Mouse (Mus musculus) urinary bladder, postnatal 4 days (tissue): Measurements from ENCODE around the gene Gm13276.
A peak's percentile ranks its signal among the peaks of the same experiment; 100 is the strongest.
"Not testable (repeated sequence)": the region's sequence is repeated elsewhere in the genome, so short reads cannot be mapped to it uniquely, and the experiment has no call there.

Experiments
- DNase-seq, 2 experiments: peaks; one replicate each; pipeline ENCODE4 v3.0.0; 2021 to 2022; ENCODE audit warnings: low spot score in 2 of 2

Gm13276 gene

DNA sequence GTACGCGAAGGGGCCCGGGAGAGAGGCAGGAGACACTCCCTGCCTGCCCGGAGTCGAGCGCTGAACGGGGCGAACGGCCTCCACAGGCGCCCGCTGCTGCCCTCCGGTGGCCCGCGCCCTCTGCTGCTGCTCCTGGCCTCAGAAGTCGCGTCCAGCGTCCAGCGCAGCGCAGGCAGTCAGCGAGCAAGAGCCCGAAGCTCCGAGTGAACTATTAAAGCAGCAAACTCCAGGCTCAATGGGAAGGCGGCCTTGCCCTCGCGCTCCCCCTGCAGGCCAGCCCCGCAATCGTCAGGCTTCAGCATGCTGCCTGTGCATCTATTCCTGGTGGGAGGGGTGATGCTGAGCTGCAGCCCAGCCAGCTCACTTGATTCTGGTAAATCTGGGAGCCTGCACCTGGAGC is at the start of gene Gm13276:
TSS of gene Gm13276 (plus strand) at position 301 of the 400 bp plus-strand sequence.
- not testable (repeated sequence) for DNase-seq

DNA sequence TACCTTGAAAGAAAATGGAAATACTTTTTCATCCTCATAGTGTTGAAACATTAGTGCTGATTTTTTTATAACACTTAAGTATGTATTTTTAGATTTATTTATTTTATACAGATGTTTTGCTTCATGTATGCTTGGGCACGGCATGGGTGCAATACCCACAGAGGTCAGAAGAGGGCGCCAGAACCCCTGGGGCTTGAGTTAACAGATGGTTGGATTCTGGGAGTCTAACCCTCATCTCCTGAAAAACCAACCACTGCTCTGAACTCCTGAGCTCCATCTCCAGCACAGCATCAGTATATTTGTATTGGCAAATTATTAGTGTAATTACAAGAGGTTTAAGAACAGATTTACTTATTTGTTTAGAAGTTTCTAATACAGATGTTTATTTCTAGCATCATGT is 47.0 kb upstream of the Gm13276 start:
- peak in 1 of 2 experiments; percentile 73 for DNase-seq

DNA sequence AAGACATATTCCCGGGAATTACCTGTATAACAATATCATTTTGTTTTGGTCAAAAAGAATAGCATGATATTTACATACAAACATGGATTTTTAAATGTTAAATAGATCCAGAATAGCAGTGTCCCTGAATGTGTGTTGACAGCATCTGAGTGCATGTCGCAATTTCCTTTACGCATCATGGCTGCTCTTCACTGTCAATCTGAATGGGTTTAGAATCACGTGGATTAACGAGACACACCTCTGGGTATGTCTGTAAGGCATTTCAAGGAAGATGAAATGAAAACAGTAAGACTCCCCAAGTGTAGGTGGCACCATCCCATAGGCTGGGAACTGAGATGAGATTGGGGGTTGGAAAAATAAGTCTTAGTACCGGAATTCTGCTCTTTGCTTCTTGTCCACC is 46.5 kb upstream of the Gm13276 start:
- DNase-seq = no peak

DNA sequence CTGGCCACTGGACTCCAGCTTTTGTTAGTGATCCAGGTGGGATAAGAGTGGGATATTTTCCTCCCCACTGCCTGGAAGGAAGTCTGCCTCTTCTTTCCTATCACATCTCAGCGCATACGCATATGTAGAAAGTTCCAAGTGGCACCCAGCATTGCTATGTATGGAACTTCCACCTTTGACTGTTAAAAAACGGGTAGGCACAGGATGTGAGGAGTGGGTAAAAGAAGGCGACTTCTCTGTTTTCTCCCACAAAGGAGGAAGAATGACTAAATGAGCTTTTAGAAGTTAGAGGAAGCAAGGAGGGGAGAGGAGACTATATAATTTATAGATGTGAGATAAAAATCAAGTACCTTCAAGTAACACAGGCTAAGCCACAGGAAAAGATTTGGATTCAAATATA is 44.1 kb upstream of the Gm13276 start:
- DNase-seq = no peak

DNA sequence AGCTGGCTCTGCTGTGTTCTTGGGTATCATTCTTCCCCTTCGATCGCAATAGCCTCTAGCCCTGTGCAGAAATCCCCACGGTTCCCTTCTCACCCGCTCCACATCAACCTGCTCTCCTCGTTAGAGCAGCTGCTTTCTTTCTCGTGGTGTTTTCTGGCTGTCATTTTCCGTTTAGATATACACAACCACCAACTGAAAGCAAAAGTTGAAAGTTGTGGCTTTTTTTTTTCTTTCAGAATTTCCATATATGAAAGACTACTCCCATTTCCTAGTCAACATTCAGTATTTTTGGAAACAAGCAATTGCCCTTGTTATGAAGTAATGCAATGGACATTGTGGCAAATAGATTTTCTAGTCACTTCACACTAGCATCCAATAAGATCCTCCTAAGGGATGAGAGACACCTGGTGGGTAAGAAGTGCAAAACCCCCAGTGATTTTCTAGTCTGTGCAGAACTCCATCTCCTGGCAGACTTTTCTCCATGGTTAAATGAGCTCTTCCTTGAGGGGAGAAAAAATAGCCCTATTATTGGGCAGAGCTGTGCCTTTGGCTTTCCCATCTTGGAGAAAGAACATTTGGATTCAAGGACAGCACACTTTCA is 42.6 kb upstream of the Gm13276 start:
- no peak for DNase-seq

DNA sequence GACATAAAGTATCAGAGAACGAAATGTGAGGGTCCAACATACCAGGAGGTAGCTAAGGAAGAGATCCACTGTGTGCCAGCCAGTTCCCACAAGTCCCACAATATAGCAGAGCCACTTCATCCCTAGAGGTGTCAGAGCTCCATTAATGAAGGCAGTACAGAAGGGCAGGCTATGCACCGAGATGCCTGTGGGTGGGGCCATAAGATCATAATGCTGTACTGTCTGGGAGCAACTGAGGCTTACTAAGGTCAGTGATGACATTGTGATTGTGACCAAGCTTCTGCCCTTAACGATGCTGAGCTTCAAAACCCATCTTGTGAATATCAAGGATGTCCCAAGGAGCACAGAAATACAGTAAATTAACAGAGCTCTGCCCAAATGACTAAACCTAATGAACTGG is 41.3 kb upstream of the Gm13276 start:
- DNase-seq = no peak

DNA sequence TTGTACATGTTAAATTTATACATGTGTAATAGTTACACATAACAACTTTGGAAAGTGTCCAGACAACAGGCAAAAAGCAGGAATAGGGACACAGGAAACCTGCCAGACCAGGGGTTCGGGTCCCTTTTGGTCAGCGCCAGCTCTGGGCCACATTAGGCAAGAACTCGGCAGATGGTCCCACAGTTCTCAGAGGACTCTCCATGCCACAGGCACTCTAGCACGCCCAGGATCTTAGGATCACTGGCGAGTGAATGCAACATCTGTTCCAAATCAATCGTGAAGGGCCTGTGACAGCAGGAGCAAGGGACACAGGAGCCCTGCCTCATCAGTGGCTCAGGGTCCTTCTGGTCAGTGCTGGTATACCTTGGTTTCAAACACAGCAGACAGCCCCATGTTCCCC is 35.6 kb upstream of the Gm13276 start:
- DNase-seq = no peak

DNA sequence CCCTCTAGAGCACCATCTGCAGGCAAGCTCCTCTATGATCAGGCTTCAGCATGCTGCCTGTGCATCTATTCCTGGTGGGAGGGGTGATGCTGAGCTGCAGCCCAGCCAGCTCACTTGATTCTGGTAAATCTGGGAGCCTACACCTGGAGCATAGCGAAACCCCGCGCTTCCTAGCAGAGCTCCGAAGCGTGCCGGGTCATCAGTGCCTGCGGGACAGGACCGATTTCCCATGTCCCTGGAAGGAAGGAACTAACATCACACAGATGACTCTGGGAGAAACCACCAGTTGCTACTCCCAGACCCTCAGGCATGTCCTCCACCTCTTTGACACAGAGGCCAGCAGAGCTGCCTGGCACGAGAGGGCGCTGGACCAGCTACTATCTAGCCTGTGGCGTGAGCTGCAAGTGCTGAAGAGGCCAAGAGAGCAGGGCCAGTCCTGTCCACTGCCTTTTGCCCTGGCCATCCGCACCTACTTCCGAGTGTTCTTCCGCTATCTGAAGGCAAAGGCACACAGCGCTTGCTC is 30.6 kb upstream of the Gm13276 start, which contains the start of gene Gm13271:
TSS of gene Gm13271 (plus strand) at position 51 of the 523 bp plus-strand sequence.
- DNase-seq = peak; percentile 79 to 90

DNA sequence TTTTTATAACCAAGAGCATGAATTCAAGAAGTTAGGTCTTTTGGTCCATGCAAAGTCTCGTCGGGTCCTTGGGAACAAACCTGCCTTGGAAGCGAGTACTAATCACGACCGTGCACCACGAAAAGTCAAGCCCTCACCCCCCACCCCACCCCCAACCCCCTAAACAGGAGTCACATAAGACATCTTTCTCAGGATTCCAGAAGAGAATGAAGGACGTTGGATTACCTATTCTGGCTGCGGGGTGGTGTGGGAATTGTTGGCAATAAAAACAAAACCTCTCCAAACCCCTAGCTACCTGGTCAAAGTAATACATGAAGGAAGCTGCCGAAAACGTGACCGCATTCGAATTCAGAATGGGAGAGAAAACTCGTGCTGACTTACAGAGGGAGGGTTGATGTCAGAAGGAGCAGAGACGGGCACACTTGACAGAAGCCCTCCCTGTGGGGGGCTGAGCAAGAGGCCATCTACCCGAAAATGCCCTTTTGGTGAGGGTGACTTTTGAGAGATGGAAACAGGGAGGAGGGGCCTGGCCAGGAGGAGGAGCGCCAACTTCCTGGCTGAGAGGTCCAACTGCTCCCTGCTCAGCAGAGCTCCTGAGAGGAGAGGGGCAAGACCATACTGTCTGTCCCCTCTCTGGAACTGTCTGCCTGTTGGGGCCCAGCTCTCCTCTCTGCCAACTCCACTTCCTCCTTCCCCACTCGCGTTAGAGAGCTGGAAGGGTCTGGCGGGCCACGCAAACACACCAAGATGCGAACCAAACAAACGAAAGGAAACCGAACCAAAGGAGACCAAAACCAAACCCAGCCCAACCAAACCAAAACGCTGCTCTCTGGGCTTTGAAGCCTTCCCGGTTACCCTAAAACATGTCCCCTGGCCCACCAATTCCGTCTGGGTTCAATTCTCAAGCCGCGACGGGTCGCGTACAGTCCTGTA is 28.7 kb upstream of the Gm13276 start:
- DNase-seq = not testable (repeated sequence)

DNA sequence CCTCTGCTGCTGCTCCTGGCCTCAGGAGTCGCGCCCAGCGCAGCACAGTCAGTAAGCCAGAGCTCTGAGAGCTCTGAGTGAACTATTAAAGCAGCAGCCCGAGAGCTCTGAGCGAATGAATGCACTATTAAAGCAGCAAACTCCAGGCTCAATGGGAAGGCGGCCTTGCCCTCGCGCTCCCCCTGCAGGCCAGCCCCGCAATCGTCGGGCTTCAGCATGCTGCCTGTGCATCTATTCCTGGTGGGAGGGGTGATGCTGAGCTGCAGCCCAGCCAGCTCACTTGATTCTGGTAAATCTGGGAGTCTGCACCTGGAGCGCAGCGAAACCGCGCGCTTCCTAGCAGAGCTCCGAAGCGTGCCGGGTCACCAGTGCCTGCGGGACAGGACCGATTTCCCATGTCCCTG is 27.9 kb upstream of the Gm13276 start:
- peak; percentile 91 to 92 for DNase-seq

DNA sequence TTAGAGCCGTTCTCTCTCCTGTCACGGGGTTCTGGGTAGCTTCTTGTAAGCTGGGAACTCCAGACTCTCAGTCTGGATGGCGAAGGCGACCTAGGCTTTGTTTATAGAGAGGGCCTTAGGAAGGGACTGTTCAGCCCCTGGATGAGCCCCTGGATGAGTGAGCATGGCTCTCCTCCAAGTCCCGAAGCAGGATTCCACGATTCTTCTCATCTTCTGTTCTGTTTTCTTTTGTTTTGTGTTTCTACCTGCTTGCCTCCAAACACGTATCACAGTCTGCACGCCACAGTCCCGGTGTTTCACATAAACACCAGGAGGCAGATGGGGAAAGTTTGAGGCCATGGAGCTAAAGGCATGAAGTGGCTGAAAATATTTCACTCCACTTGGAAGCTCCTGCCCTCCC is 26.8 kb upstream of the Gm13276 start:
- not testable (repeated sequence) for DNase-seq

DNA sequence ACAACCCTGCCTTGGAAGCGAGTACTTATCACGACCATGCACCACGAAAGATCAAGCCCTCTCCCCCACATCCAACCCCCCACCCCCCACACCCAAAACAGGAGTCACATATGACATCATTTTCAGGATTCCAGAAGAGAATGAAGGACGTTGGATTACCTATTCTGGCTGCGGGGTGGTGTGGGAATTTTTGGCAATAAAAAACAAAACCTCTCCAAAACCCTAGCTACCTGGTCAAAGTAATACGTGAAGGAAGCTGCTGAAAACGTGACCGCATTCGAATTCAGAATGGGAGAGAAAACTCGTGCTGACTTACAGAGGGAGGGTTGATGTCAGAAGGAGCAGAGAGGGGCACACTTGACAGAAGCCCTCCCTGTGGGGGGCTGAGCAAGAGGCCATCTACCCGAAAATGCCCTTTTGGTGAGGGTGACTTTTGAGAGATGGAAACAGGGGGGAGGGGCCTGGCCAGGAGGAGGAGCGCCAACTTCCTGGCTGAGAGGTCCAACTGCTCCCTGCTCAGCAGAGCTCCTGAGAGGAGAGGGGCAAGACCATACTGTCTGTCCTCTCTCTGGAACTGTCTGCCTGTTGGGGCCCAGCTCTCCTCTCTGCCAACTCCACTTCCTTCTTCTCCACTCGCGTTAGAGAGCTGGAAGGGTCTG is 25.8 kb upstream of the Gm13276 start, which contains the start of gene Gm13283:
TSS of gene Gm13283 (plus strand) at position 510 of the 659 bp plus-strand sequence.
- DNase-seq = peak; percentile 46 to 75

DNA sequence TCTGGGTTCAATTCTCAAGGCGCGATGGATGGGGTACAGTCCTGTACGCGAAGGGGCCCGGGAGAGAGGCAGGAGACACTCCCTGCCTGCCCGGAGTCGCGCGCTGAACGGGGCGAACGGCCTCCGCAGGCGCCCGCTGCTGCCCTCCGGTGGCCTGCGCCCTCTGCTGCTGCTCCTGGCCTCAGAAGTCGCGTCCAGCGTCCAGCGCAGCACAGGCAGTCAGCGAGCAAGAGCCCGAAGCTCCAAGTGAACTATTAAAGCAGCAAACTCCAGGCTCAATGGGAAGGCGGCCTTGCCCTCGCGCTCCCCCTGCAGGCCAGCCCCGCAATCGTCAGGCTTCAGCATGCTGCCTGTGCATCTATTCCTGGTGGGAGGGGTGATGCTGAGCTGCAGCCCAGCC is 25.1 kb upstream of the Gm13276 start:
- DNase-seq = peak; percentile 71 to 78

DNA sequence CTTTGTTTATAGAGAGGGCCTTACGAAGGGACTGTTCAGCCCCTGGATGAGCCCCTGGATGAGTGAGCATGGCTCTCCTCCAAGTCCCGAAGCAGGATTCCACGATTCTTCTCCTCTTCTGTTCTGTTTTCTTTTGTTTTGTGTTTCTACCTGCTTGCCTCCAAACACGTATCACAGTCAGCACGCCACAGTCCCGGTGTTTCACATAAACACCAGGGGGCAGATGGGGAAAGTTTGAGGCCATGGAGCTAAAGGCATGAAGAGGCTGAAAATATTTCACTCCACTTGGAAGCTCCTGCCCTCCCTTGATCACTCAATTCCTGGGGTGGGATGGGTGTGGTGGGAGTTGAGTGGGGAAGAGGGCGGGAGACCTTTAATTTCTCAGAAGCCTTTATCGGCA is 23.7 kb upstream of the Gm13276 start:
- peak; percentile 77 to 94 for DNase-seq

DNA sequence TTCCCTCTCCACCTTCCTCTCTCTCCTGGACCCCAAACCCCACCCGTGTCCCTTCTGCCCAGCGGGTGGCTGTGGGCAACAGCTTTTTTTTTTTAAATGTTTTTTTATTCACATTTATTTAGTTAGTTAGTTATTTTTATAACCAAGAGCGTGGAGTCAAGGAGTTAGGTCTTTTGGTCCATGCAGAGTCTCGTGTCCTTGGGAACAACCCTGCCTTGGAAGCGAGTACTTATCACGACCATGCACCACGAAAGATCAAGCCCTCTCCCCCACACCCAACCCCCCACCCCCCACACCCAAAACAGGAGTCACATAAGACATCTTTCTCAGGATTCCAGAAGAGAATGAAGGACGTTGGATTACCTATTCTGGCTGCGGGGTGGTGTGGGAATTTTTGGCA is 23.2 kb upstream of the Gm13276 start:
- peak in 1 of 2 experiments; percentile 32 for DNase-seq

DNA sequence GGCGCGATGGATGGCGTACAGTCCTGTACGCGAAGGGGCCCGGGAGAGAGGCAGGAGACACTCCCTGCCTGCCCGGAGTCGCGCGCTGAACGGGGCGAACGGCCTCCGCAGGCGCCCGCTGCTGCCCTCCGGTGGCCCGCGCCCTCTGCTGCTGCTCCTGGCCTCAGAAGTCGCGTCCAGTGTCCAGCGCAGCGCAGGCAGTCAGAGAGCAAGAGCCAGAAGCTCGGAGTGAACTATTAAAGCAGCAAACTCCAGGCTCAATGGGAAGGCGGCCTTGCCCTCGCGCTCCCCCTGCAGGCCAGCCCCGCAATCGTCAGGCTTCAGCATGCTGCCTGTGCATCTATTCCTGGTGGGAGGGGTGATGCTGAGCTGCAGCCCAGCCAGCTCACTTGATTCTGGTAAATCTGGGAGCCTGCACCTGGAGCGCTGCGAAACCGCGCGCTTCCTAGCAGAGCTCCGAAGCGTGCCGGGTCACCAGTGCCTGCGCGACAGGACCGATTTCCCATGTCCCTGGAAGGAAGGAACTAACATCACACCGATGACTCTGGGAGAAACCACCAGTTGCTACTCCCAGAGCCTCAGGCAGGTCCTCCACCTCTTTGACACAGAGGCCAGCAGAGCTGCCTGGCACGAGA is 22.0 kb upstream of the Gm13276 start:
- DNase-seq = peak in 1 of 2 experiments; percentile 47

DNA sequence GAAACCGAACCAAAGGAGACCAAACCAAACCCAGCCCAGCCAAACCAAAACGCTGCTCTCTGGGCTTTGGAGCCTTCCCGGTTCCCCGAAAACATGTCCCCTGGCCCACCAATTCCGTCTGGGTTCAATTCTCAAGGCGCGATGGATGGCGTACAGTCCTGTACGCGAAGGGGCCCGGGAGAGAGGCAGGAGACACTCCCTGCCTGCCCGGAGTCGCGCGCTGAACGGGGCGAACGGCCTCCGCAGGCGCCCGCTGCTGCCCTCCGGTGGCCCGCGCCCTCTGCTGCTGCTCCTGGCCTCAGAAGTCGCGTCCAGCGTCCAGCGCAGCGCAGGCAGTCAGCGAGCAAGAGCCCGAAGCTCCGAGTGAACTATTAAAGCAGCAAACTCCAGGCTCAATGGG is 12.0 kb upstream of the Gm13276 start, which contains the start of gene Gm13290:
TSS of gene Gm13290 (plus strand) at position 301 of the 400 bp plus-strand sequence.
- not testable (repeated sequence) for DNase-seq

DNA sequence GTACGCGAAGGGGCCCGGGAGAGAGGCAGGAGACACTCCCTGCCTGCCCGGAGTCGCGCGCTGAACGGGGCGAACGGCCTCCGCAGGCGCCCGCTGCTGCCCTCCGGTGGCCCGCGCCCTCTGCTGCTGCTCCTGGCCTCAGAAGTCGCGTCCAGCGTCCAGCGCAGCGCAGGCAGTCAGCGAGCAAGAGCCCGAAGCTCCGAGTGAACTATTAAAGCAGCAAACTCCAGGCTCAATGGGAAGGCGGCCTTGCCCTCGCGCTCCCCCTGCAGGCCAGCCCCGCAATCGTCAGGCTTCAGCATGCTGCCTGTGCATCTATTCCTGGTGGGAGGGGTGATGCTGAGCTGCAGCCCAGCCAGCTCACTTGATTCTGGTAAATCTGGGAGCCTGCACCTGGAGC is 8.9 kb upstream of the Gm13276 start, which contains the start of gene Gm13289:
TSS of gene Gm13289 (plus strand) at position 301 of the 400 bp plus-strand sequence.
- not testable (repeated sequence) for DNase-seq

DNA sequence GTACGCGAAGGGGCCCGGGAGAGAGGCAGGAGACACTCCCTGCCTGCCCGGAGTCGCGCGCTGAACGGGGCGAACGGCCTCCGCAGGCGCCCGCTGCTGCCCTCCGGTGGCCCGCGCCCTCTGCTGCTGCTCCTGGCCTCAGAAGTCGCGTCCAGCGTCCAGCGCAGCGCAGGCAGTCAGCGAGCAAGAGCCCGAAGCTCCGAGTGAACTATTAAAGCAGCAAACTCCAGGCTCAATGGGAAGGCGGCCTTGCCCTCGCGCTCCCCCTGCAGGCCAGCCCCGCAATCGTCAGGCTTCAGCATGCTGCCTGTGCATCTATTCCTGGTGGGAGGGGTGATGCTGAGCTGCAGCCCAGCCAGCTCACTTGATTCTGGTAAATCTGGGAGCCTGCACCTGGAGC is 6.0 kb upstream of the Gm13276 start, which contains the start of gene Gm13272:
TSS of gene Gm13272 (plus strand) at position 301 of the 400 bp plus-strand sequence.
- DNase-seq = not testable (repeated sequence)

DNA sequence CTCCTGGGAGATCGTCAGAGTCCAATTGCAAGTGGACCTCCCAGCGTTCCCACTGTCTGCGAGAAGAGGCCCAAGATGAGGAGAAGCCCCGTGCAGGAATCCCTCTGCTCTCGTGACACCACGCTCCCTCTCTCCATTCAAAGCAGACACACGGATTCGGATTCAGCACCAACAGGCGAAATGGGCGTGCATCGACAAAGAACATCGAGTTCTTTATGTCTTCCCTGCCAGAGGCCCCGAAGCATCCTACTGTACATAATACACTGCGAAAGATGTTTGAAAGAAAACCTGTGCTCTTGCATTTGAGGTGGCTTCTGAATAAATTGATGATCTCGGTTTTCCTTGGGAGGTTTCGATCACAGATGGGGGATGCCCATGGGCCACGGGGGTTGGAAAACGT is 5.2 kb upstream of the Gm13276 start:
- DNase-seq = not testable (repeated sequence)

DNA sequence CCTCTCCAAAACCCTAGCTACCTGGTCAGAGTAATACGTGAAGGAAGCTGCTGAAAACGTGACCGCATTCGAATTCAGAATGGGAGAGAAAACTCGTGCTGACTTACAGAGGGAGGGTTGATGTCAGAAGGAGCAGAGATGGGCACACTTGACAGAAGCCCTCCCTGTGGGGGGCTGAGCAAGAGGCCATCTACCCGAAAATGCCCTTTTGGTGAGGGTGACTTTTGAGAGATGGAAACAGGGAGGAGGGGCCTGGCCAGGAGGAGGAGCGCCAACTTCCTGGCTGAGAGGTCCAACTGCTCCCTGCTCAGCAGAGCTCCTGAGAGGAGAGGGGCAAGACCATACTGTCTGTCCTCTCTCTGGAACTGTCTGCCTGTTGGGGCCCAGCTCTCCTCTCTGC is 3.7 kb upstream of the Gm13276 start, which contains the start of gene Ifnz:
TSS of gene Ifnz (plus strand) at position 301 of the 400 bp plus-strand sequence.
- DNase-seq = not testable (repeated sequence)
